Mouse (Mus musculus) CH12.LX (cell line): ENCODE data around the gene Saa4.

ENCODE experiments used
- CHD2 ChIP-seq: IDR thresholded peaks from 2 replicates; pipeline ENCODE4 v1.6.1; 2011; ENCODE audit warnings: low read length, improper control_type of control experiment
- CTCF ChIP-seq, 2 experiments: IDR thresholded peaks in 1 of 2; conservative IDR thresholded peaks in 1 of 2; 2 replicates each; pipeline ENCODE4 v1.5.1; 2011 to 2012; ENCODE audit warnings: low read depth in 2 of 2, low read length in 2 of 2, improper control_type of control experiment in 1 of 2, inconsistent platforms in 1 of 2, mild to moderate bottlenecking in 1 of 2, moderate library complexity in 1 of 2
- EP300 ChIP-seq: IDR thresholded peaks from 2 replicates; pipeline ENCODE4 v1.6.1; 2011; ENCODE audit warnings: low read length, improper control_type of control experiment
- HCFC1 ChIP-seq: IDR thresholded peaks from 2 replicates; pipeline ENCODE4 v1.6.1; 2012; ENCODE audit warnings: low read depth, mild to moderate bottlenecking, inconsistent platforms, low read length, improper control_type of control experiment
- MAFK ChIP-seq: IDR thresholded peaks from 2 replicates; pipeline ENCODE4 v1.6.1; 2011; ENCODE audit warnings: low read length, improper control_type of control experiment; ENCODE audit not compliant: insufficient replicate concordance
- MAZ ChIP-seq: IDR thresholded peaks from 2 replicates; pipeline ENCODE4 v1.6.1; 2012; ENCODE audit warnings: low read depth, mild to moderate bottlenecking, inconsistent platforms, low read length, improper control_type of control experiment, moderate library complexity
- MYC ChIP-seq: IDR thresholded peaks from 2 replicates; pipeline ENCODE4 v1.6.1; 2011; ENCODE audit warnings: low read depth, mild to moderate bottlenecking, improper control_type of control experiment, low read length
- NELFE ChIP-seq: IDR thresholded peaks from 2 replicates; pipeline ENCODE4 v1.6.1; 2011; ENCODE audit warnings: low read depth, low read length, improper control_type of control experiment
- POLR2A ChIP-seq: IDR thresholded peaks from 2 replicates; pipeline ENCODE4 v1.6.1; 2011; ENCODE audit warnings: low read depth, mild to moderate bottlenecking, improper control_type of control experiment, low read length
- TCF12 ChIP-seq: IDR thresholded peaks from 2 replicates; pipeline ENCODE4 v1.6.1; 2014; ENCODE audit warnings: low read depth, mild to moderate bottlenecking, inconsistent platforms, low read length, improper control_type of control experiment
- USF1 ChIP-seq: IDR thresholded peaks from 2 replicates; pipeline ENCODE4 v1.6.1; 2014; ENCODE audit warnings: low read depth, mild to moderate bottlenecking, inconsistent platforms, low read length, improper control_type of control experiment
- ZKSCAN1 ChIP-seq: IDR thresholded peaks from 2 replicates; pipeline ENCODE4 v1.6.1; 2012; ENCODE audit warnings: low read depth, inconsistent platforms, low read length, improper control_type of control experiment, borderline replicate concordance
- ZMIZ1 ChIP-seq: IDR thresholded peaks from 2 replicates; pipeline ENCODE4 v1.6.1; 2012; ENCODE audit warnings: low read depth, mild to moderate bottlenecking, inconsistent platforms, low read length, improper control_type of control experiment

DNA sequence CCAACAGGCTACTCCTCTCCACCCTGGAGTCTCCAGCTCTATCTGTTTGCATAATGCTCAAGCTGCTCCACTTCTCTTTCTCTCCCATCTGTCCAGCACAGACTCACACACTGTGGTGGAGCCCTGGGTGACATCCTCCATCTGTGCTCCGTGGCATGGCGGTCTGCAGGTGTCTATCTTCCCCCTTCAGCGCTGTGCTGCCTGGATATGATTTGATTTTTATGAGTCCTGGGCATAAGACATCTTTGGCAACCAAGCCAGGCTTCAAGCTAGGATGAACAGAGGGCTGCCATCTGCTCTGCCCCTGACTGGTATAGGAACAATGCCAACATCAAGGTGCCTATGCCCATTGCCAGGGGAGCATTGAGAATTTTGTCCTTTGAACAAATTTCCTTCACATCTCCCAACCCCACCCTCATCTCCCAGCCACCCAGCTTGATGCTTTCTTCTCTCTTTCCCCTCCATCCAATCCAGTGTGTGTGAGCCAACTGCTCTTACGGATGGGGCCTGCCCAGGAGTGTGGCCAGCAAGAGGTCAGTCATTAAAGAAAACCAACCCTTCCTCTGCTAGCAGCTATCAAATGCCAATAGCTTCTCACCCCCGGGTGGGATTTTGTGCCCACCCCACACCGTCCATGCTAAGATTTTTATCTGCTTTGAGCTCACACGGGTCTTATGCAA, 13.7 kb downstream of the Saa4 start:
- TF ChIP-seq POLR2A (no peak), USF1 (no peak), ZKSCAN1 (no peak), CTCF (conservative IDR thresholded peaks at IDR 0.05 in 1 of 2, IDR thresholded peaks at IDR 0.05 in 1 of 2; ENCODE audit: low read depth in 2 of 2, low read length in 2 of 2) (no peak), EP300 (no peak), CHD2 (no peak), ZMIZ1 (no peak), NELFE (no peak), TCF12 (no peak), MAFK (no peak), MAZ (no peak), MYC (no peak), HCFC1 (no peak)
